Mouse (Mus musculus) kidney, adult 2 months (tissue): ENCODE measurements around the gene Tmem120a.

Source experiments
- CTCF ChIP-seq: fragments of 200-500 bp; conservative IDR thresholded peaks from 2 replicates; pipeline ENCODE4 v1.5.1; 2011; ENCODE audit warnings: low read depth, mild to moderate bottlenecking, control low read depth, low read length, moderate library complexity, mixed read lengths; ENCODE audit not compliant: insufficient read depth, insufficient read length
- POLR2A ChIP-seq: fragments of 200-500 bp; IDR thresholded peaks from one replicate; pipeline ENCODE4 v1.6.1; 2011; ENCODE audit warnings: low read depth, low read length, control low read depth

DNA sequence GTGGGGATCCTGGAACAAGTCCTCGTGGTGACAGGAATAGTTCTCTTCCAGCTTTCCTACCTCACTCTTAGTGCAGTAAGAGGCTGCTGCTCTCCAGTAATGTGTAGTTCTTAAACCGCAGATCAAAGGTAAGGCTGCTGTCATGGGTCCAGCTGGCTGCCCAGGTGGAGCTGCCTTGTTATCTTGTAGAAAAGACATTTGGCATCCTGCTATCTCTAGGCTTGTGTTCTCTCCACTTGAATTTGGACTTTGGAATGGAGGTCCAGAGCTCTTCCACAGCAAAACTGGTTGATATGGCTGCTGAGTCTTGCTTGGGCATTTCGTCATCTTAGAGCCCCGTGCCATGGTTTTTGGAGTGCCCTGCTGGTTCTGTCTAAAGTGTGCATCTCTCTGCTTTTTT is 38.7 kb upstream of the Tmem120a start:
- no peak for TF ChIP-seq CTCF
- TF ChIP-seq POLR2A: no peak
